Mouse (Mus musculus): ENCODE data around the gene Arid5b. TPM values are rescaled to one million over a fixed set of nuclear protein-coding genes. Genes with fewer than 3 reads are reported as not detected.
A peak's percentile ranks its signal among the peaks of the same experiment; 100 is the strongest.

Gene Arid5b
- polyA plus RNA-seq, 1 experiment from 2014 or later: 42.1 TPM

GRCm38 (mm10) chr10:68156159-68156558 lies 122.4 kb downstream of the Arid5b start:
- no peaks in the 10 kb centered on the region for H3K9me3 ChIP-seq (ENCODE audit: control insufficient read depth, low read length)
- 88% methylated on average over 6 of the region's 6 CpGs for WGBS
- no peak overlapping the region for H3K4me2 ChIP-seq (ENCODE audit: low read depth, severe bottlenecking)
- peaks cover 10% of the 10 kb centered on the region for H3K4me1 ChIP-seq (ENCODE audit: control insufficient read depth, insufficient read depth, low read length)
- no peaks in the 10 kb centered on the region for H3K27me3 ChIP-seq (ENCODE audit: control insufficient read depth, insufficient read depth, low read length)
- H3K9ac ChIP-seq (ENCODE audit: low read length): no peak overlapping the region
- DNase-seq (ENCODE audit: low spot score) (no peak), ATAC-seq (ENCODE audit: insufficient number of reproducible peaks, low FRiP score, low TSS enrichment, low read depth) (no peak)
- H3K27ac ChIP-seq (replicated peaks; ENCODE audit: low read depth, low read length): no peak overlapping the region
- H3K36me3 ChIP-seq (ENCODE audit: control insufficient read depth, insufficient read depth, low read length): no peaks in the 10 kb centered on the region
- no peak overlapping the region for H3K4me3 ChIP-seq (ENCODE audit: low read depth, low read length)

GRCm38 (mm10) chr10:68155431-68156119 lies 123.0 kb downstream of the Arid5b start:
- Histone ChIP-seq H3K4me3 (ENCODE audit: low read depth, low read length) (no peak overlapping the region), H3K4me1 (ENCODE audit: control insufficient read depth, insufficient read depth, low read length) (peaks cover 10% of the 10 kb centered on the region), H3K4me2 (ENCODE audit: low read depth, severe bottlenecking) (no peak overlapping the region), H3K27ac (replicated peaks; ENCODE audit: low read depth, low read length) (no peak overlapping the region), H3K36me3 (ENCODE audit: control insufficient read depth, insufficient read depth, low read length) (no peaks in the 10 kb centered on the region), H3K9me3 (ENCODE audit: control insufficient read depth, low read length) (no peaks in the 10 kb centered on the region), H3K27me3 (ENCODE audit: control insufficient read depth, insufficient read depth, low read length) (no peaks in the 10 kb centered on the region), H3K9ac (ENCODE audit: low read length) (no peak overlapping the region)
- ATAC-seq (ENCODE audit: insufficient number of reproducible peaks, low FRiP score, low TSS enrichment, low read depth) (no peak), DNase-seq (ENCODE audit: low spot score) (no peak)
- WGBS: 98% methylated on average over 6 of the region's 6 CpGs

- no peak for ATAC-seq (ENCODE audit: insufficient number of reproducible peaks, low FRiP score, low TSS enrichment, low read depth)
- Histone ChIP-seq H3K4me2 (ENCODE audit: low read depth, severe bottlenecking) (no peak overlapping the region), H3K9me3 (ENCODE audit: control insufficient read depth, low read length) (no peaks in the 10 kb centered on the region)
Measured at GRCm38 (mm10) chr10:68154046-68154765, 124.3 kb downstream of the Arid5b start.

GRCm38 (mm10) chr10:68153344-68154045 lies 125.0 kb downstream of the Arid5b start:
- no peak overlapping the region for H3K4me2 ChIP-seq (ENCODE audit: low read depth, severe bottlenecking)

More at GRCm38 (mm10) chr10:68154046-68154765, 124.3 kb downstream of the Arid5b start:
- no peak overlapping the region for H3K4me3 ChIP-seq (ENCODE audit: low read depth, low read length)
- H3K36me3 ChIP-seq (ENCODE audit: control insufficient read depth, insufficient read depth, low read length): no peaks in the 10 kb centered on the region
- peaks cover 10% of the 10 kb centered on the region for H3K4me1 ChIP-seq (ENCODE audit: control insufficient read depth, insufficient read depth, low read length)
- H3K9ac ChIP-seq (ENCODE audit: low read length): no peak overlapping the region
- no peaks in the 10 kb centered on the region for H3K27me3 ChIP-seq (ENCODE audit: control insufficient read depth, insufficient read depth, low read length)
- 90% methylated on average over 14 of the region's 14 CpGs for WGBS
- no peak overlapping the region for H3K27ac ChIP-seq (replicated peaks; ENCODE audit: low read depth, low read length)
- DNase-seq (ENCODE audit: low spot score): no peak

GRCm38 (mm10) chr10:68148495-68148894 lies 130.0 kb downstream of the Arid5b start:
- no peak for ATAC-seq (ENCODE audit: insufficient number of reproducible peaks, low FRiP score, low TSS enrichment, low read depth)
- no peak overlapping the region for H3K9ac ChIP-seq (ENCODE audit: low read length)
- DNase-seq (ENCODE audit: low spot score): no peak
- H3K27me3 ChIP-seq (ENCODE audit: control insufficient read depth, insufficient read depth, low read length): no peaks in the 10 kb centered on the region
- H3K36me3 ChIP-seq (ENCODE audit: control insufficient read depth, insufficient read depth, low read length): no peaks in the 10 kb centered on the region
- 90% methylated on average over 6 of the region's 6 CpGs for WGBS
- H3K4me3 ChIP-seq (ENCODE audit: low read depth, low read length): no peak overlapping the region
- no peaks in the 10 kb centered on the region for H3K4me1 ChIP-seq (ENCODE audit: control insufficient read depth, insufficient read depth, low read length)
- H3K4me2 ChIP-seq (ENCODE audit: low read depth, severe bottlenecking): no peak overlapping the region
- H3K27ac ChIP-seq (replicated peaks; ENCODE audit: low read depth, low read length): no peak overlapping the region
- H3K9me3 ChIP-seq (ENCODE audit: control insufficient read depth, low read length): no peaks in the 10 kb centered on the region

More at GRCm38 (mm10) chr10:68153344-68154045, 125.0 kb downstream of the Arid5b start:
- Histone ChIP-seq H3K27me3 (ENCODE audit: control insufficient read depth, insufficient read depth, low read length) (no peaks in the 10 kb centered on the region), H3K4me3 (ENCODE audit: low read depth, low read length) (no peak overlapping the region), H3K9me3 (ENCODE audit: control insufficient read depth, low read length) (no peaks in the 10 kb centered on the region), H3K27ac (replicated peaks; ENCODE audit: low read depth, low read length) (no peak overlapping the region), H3K9ac (ENCODE audit: low read length) (no peak overlapping the region), H3K4me1 (ENCODE audit: control insufficient read depth, insufficient read depth, low read length) (peaks cover 10% of the 10 kb centered on the region), H3K36me3 (ENCODE audit: control insufficient read depth, insufficient read depth, low read length) (no peaks in the 10 kb centered on the region)
- DNase-seq (ENCODE audit: low spot score) (no peak), ATAC-seq (ENCODE audit: insufficient number of reproducible peaks, low FRiP score, low TSS enrichment, low read depth) (no peak)
- WGBS: 87% methylated on average over 11 of the region's 11 CpGs

GRCm38 (mm10) chr10:68147730-68148129 lies 130.8 kb downstream of the Arid5b start:
- no peak for ATAC-seq (ENCODE audit: insufficient number of reproducible peaks, low FRiP score, low TSS enrichment, low read depth)
- Histone ChIP-seq H3K27ac (replicated peaks; ENCODE audit: low read depth, low read length) (no peak overlapping the region), H3K9me3 (ENCODE audit: control insufficient read depth, low read length) (no peaks in the 10 kb centered on the region), H3K9ac (ENCODE audit: low read length) (no peak overlapping the region), H3K4me2 (ENCODE audit: low read depth, severe bottlenecking) (no peak overlapping the region), H3K36me3 (ENCODE audit: control insufficient read depth, insufficient read depth, low read length) (no peaks in the 10 kb centered on the region), H3K4me1 (ENCODE audit: control insufficient read depth, insufficient read depth, low read length) (no peaks in the 10 kb centered on the region), H3K27me3 (ENCODE audit: control insufficient read depth, insufficient read depth, low read length) (no peaks in the 10 kb centered on the region), H3K4me3 (ENCODE audit: low read depth, low read length) (no peak overlapping the region)
- 79% methylated on average over 6 of the region's 6 CpGs for WGBS
- DNase-seq (ENCODE audit: low spot score): no peak

GRCm38 (mm10) chr10:68146842-68147241 lies 131.7 kb downstream of the Arid5b start:
- peak; percentile 60 for DNase-seq (ENCODE audit: low spot score)
- Histone ChIP-seq H3K9ac (ENCODE audit: low read length) (no peak overlapping the region), H3K27me3 (ENCODE audit: control insufficient read depth, insufficient read depth, low read length) (no peaks in the 10 kb centered on the region), H3K4me3 (ENCODE audit: low read depth, low read length) (no peak overlapping the region), H3K36me3 (ENCODE audit: control insufficient read depth, insufficient read depth, low read length) (no peaks in the 10 kb centered on the region), H3K27ac (replicated peaks; ENCODE audit: low read depth, low read length) (no peak overlapping the region), H3K4me1 (ENCODE audit: control insufficient read depth, insufficient read depth, low read length) (no peaks in the 10 kb centered on the region), H3K9me3 (ENCODE audit: control insufficient read depth, low read length) (no peaks in the 10 kb centered on the region), H3K4me2 (ENCODE audit: low read depth, severe bottlenecking) (no peak overlapping the region)
- ATAC-seq (ENCODE audit: insufficient number of reproducible peaks, low FRiP score, low TSS enrichment, low read depth): no peak
- 15% methylated on average over 5 of the region's 5 CpGs for WGBS

GRCm38 (mm10) chr10:68145286-68145950 lies 133.1 kb downstream of the Arid5b start:
- Histone ChIP-seq H3K4me3 (ENCODE audit: low read depth, low read length) (no peak overlapping the region), H3K27me3 (ENCODE audit: control insufficient read depth, insufficient read depth, low read length) (no peaks in the 10 kb centered on the region), H3K36me3 (ENCODE audit: control insufficient read depth, insufficient read depth, low read length) (no peaks in the 10 kb centered on the region), H3K4me1 (ENCODE audit: control insufficient read depth, insufficient read depth, low read length) (no peaks in the 10 kb centered on the region), H3K9ac (ENCODE audit: low read length) (no peak overlapping the region), H3K4me2 (ENCODE audit: low read depth, severe bottlenecking) (no peak overlapping the region), H3K9me3 (ENCODE audit: control insufficient read depth, low read length) (no peaks in the 10 kb centered on the region), H3K27ac (replicated peaks; ENCODE audit: low read depth, low read length) (no peak overlapping the region)
- 89% methylated on average over 18 of the region's 18 CpGs for WGBS
- DNase-seq (ENCODE audit: low spot score) (no peak), ATAC-seq (ENCODE audit: insufficient number of reproducible peaks, low FRiP score, low TSS enrichment, low read depth) (no peak)
